ENCODE assay signal across 25 mouse cellular contexts in the genomic region with DNA sequence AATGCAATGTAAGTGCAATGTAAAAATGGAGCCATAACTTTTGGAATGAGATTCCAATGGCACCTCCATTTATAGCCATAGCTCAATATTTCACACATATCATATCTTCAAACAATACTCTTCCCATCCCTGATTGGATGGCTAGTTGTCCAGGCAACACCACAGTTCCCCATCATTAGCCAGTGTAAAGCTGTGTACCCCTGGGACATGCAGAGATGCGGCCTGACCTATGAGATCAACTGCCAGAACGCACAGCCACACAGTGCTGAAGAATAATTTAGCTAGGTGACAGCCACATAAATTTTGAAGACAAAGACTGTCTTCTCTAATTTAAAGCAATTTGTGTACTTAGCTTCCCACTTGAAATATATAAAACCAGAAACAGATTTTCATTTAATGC.
A peak's percentile ranks its signal among the peaks of the same experiment; 100 is the strongest.
DNase-seq lines count a peak whose midpoint lies in the region; ATAC-seq and TF ChIP-seq lines count a peak whose summit lies in the region.
"Had no signal": no experiment of that assay in that cellular context is flagged by ENCODE, and none has a peak within 500 bp of the region (broad histone marks: within the 10 kb centered on the region; RNA-seq: fewer than 3 reads in every experiment).

No protein-coding gene starts in this region.

- no peak for DNase-seq in midbrain, embryonic 11.5 days (ENCODE audit: low spot score, missing footprints)
- DNase-seq in midbrain, embryonic 10.5 days (ENCODE audit: low spot score) = no peak
- DNase-seq: adrenal gland, adult 8-10 months; cerebellum, adult 18-20 months; cerebellum, postnatal 14 days; forebrain, postnatal 0 days; gastrocnemius, postnatal 14 days; heart, adult 11 months; heart, postnatal 10 days; kidney, adult 11 months; kidney, postnatal 4 days; left cerebral cortex, postnatal 4 days; lung, embryonic 14.5 days; thymus, postnatal 14 days had no signal

- 77% methylated on average over 2 of the region's 2 CpGs for WGBS in forebrain, embryonic 12.5 days
- WGBS in forebrain, embryonic 16.5 days = 80% methylated on average over 2 of the region's 2 CpGs
- 80% methylated on average over 2 of the region's 2 CpGs for WGBS in midbrain, embryonic 11.5 days
- 82% methylated on average over 2 of the region's 2 CpGs for WGBS in midbrain, embryonic 10.5 days
- WGBS in midbrain, embryonic 12.5 days = 59% methylated on average over 2 of the region's 2 CpGs
- WGBS in neural tube, embryonic 14.5 days = 37% methylated on average over 2 of the region's 2 CpGs
- 84% methylated on average over 2 of the region's 2 CpGs for WGBS in intestine, postnatal 0 days

- no peak for TF ChIP-seq CTCF in intestine, postnatal 0 days (IDR thresholded peaks at IDR 0.05; ENCODE audit: low read depth)

- peak; percentile 76; the same call in 1 of the 2 replicates for ATAC-seq in forebrain, embryonic 12.5 days (ENCODE audit: low FRiP score)
- ATAC-seq in forebrain, embryonic 16.5 days = no peak
- peak; percentile 92 for ATAC-seq in midbrain, embryonic 11.5 days (ENCODE audit: low FRiP score)
- peak; percentile 88 for ATAC-seq in midbrain, embryonic 12.5 days (ENCODE audit: low FRiP score, low read depth)
- ATAC-seq in neural tube, embryonic 14.5 days (ENCODE audit: low read depth) = 0 out of 2 replicates have a peak, but pooled peaks have one; percentile 60
- no peak for ATAC-seq in intestine, postnatal 0 days
- ATAC-seq: activated CD4-positive, CD25-positive, alpha-beta regulatory T cell, adult 4 months; forebrain, postnatal 0 days had no signal

- H3K36me3 ChIP-seq in forebrain, embryonic 12.5 days (replicated peaks) = no peaks in the 10 kb centered on the region
- H3K36me3 ChIP-seq in forebrain, embryonic 16.5 days (ENCODE audit: control insufficient read depth, insufficient read depth) = no peaks in the 10 kb centered on the region
- no peaks in the 10 kb centered on the region for H3K36me3 ChIP-seq in midbrain, embryonic 11.5 days (ENCODE audit: control insufficient read depth, insufficient read depth, low read length)
- H3K36me3 ChIP-seq in midbrain, embryonic 10.5 days = no peaks in the 10 kb centered on the region
- no peaks in the 10 kb centered on the region for H3K36me3 ChIP-seq in midbrain, embryonic 12.5 days
- no peaks in the 10 kb centered on the region for H3K36me3 ChIP-seq in neural tube, embryonic 14.5 days (ENCODE audit: control insufficient read depth, insufficient read depth, low read length)
- H3K36me3 ChIP-seq in intestine, postnatal 0 days (ENCODE audit: control insufficient read depth, insufficient read depth) = no peaks in the 10 kb centered on the region
- H3K36me3 ChIP-seq: embryonic facial prominence, embryonic 12.5 days; kidney, embryonic 15.5 days; limb, embryonic 15.5 days had no signal

- H3K27me3 ChIP-seq in forebrain, embryonic 12.5 days = no peaks in the 10 kb centered on the region
- H3K27me3 ChIP-seq in forebrain, embryonic 16.5 days (replicated peaks; ENCODE audit: control insufficient read depth, insufficient read depth, low read length) = no peaks in the 10 kb centered on the region
- no peaks in the 10 kb centered on the region for H3K27me3 ChIP-seq in midbrain, embryonic 11.5 days (ENCODE audit: control insufficient read depth, insufficient read depth, low read length)
- no peaks in the 10 kb centered on the region for H3K27me3 ChIP-seq in midbrain, embryonic 10.5 days (ENCODE audit: low read depth, poor library complexity, severe bottlenecking)
- no peaks in the 10 kb centered on the region for H3K27me3 ChIP-seq in midbrain, embryonic 12.5 days
- H3K27me3 ChIP-seq in neural tube, embryonic 14.5 days (ENCODE audit: control insufficient read depth, insufficient read depth, low read length) = no peaks in the 10 kb centered on the region
- no peaks in the 10 kb centered on the region for H3K27me3 ChIP-seq in intestine, postnatal 0 days (replicated peaks; ENCODE audit: control insufficient read depth, insufficient read depth, low read length)
- H3K27me3 ChIP-seq: embryonic facial prominence, embryonic 12.5 days; kidney, embryonic 15.5 days; limb, embryonic 15.5 days had no signal

- no peak overlapping the region for H3K4me3 ChIP-seq in forebrain, embryonic 12.5 days (replicated peaks)
- H3K4me3 ChIP-seq in forebrain, embryonic 16.5 days (replicated peaks; ENCODE audit: low read length) = no peak overlapping the region
- no peak overlapping the region for H3K4me3 ChIP-seq in midbrain, embryonic 11.5 days (ENCODE audit: low read depth, low read length)
- H3K4me3 ChIP-seq in midbrain, embryonic 10.5 days = no peak overlapping the region
- no peak overlapping the region for H3K4me3 ChIP-seq in midbrain, embryonic 12.5 days
- H3K4me3 ChIP-seq in neural tube, embryonic 14.5 days (ENCODE audit: low read depth, low read length) = no peak overlapping the region
- no peak overlapping the region for H3K4me3 ChIP-seq in intestine, postnatal 0 days (ENCODE audit: low read depth, low read length)
- H3K4me3 ChIP-seq: embryonic facial prominence, embryonic 12.5 days; kidney, embryonic 15.5 days; limb, embryonic 15.5 days had no signal

- H3K9me3 ChIP-seq in forebrain, embryonic 12.5 days = no peaks in the 10 kb centered on the region
- no peaks in the 10 kb centered on the region for H3K9me3 ChIP-seq in forebrain, embryonic 16.5 days (ENCODE audit: control insufficient read depth, low read length)
- H3K9me3 ChIP-seq in midbrain, embryonic 11.5 days (ENCODE audit: control insufficient read depth, low read length) = no peaks in the 10 kb centered on the region
- H3K9me3 ChIP-seq in midbrain, embryonic 10.5 days (replicated peaks) = no peaks in the 10 kb centered on the region
- H3K9me3 ChIP-seq in midbrain, embryonic 12.5 days = no peaks in the 10 kb centered on the region
- H3K9me3 ChIP-seq in neural tube, embryonic 14.5 days (ENCODE audit: control insufficient read depth, low read length) = no peaks in the 10 kb centered on the region
- no peaks in the 10 kb centered on the region for H3K9me3 ChIP-seq in intestine, postnatal 0 days (ENCODE audit: control insufficient read depth)
- H3K9me3 ChIP-seq: embryonic facial prominence, embryonic 12.5 days; kidney, embryonic 15.5 days; limb, embryonic 15.5 days had no signal

- no peak overlapping the region for H3K9ac ChIP-seq in forebrain, embryonic 12.5 days
- no peak overlapping the region for H3K9ac ChIP-seq in forebrain, embryonic 16.5 days (replicated peaks; ENCODE audit: low read depth, low read length)
- no peak overlapping the region for H3K9ac ChIP-seq in midbrain, embryonic 11.5 days (ENCODE audit: low read length)
- no peak overlapping the region for H3K9ac ChIP-seq in midbrain, embryonic 12.5 days (replicated peaks)
- no peak overlapping the region for H3K9ac ChIP-seq in neural tube, embryonic 14.5 days (replicated peaks; ENCODE audit: low read depth, low read length)
- H3K9ac ChIP-seq in intestine, postnatal 0 days (ENCODE audit: low read depth, low read length) = no peak overlapping the region
- H3K9ac ChIP-seq: embryonic facial prominence, embryonic 12.5 days; forebrain, postnatal 0 days; kidney, embryonic 15.5 days; limb, embryonic 15.5 days; liver, embryonic 14.5 days; lung, embryonic 14.5 days had no signal

- no peaks in the 10 kb centered on the region for H3K4me1 ChIP-seq in forebrain, embryonic 12.5 days
- no peaks in the 10 kb centered on the region for H3K4me1 ChIP-seq in forebrain, embryonic 16.5 days (replicated peaks; ENCODE audit: control insufficient read depth, insufficient read depth, low read length)
- H3K4me1 ChIP-seq in midbrain, embryonic 11.5 days (ENCODE audit: control insufficient read depth, insufficient read depth, low read length) = no peaks in the 10 kb centered on the region
- H3K4me1 ChIP-seq in midbrain, embryonic 10.5 days = no peaks in the 10 kb centered on the region
- H3K4me1 ChIP-seq in midbrain, embryonic 12.5 days = no peaks in the 10 kb centered on the region
- no peaks in the 10 kb centered on the region for H3K4me1 ChIP-seq in neural tube, embryonic 14.5 days (ENCODE audit: control insufficient read depth, insufficient read depth, low read length)
- no peaks in the 10 kb centered on the region for H3K4me1 ChIP-seq in intestine, postnatal 0 days (replicated peaks; ENCODE audit: control insufficient read depth, insufficient read depth, low read length)
- H3K4me1 ChIP-seq: embryonic facial prominence, embryonic 12.5 days; kidney, embryonic 15.5 days; limb, embryonic 15.5 days had no signal

- no peak overlapping the region for H3K27ac ChIP-seq in forebrain, embryonic 12.5 days
- H3K27ac ChIP-seq in forebrain, embryonic 16.5 days (ENCODE audit: low read length) = no peak overlapping the region
- H3K27ac ChIP-seq in midbrain, embryonic 11.5 days (ENCODE audit: low read depth, low read length) = no peak overlapping the region
- no peak overlapping the region for H3K27ac ChIP-seq in midbrain, embryonic 10.5 days (replicated peaks)
- no peak overlapping the region for H3K27ac ChIP-seq in midbrain, embryonic 12.5 days (replicated peaks)
- no peak overlapping the region for H3K27ac ChIP-seq in neural tube, embryonic 14.5 days (ENCODE audit: low read depth, low read length)
- H3K27ac ChIP-seq in intestine, postnatal 0 days (ENCODE audit: low read depth, low read length) = no peak overlapping the region
- H3K27ac ChIP-seq: embryonic facial prominence, embryonic 12.5 days; kidney, embryonic 15.5 days; limb, embryonic 15.5 days; liver, embryonic 14.5 days had no signal

- no peak overlapping the region for H3K4me2 ChIP-seq in forebrain, embryonic 12.5 days
- H3K4me2 ChIP-seq in forebrain, embryonic 16.5 days (ENCODE audit: low read length) = no peak overlapping the region
- no peak overlapping the region for H3K4me2 ChIP-seq in midbrain, embryonic 11.5 days
- H3K4me2 ChIP-seq in midbrain, embryonic 12.5 days (replicated peaks) = no peak overlapping the region
- H3K4me2 ChIP-seq in neural tube, embryonic 14.5 days (ENCODE audit: low read depth, low read length) = no peak overlapping the region
- no peak overlapping the region for H3K4me2 ChIP-seq in intestine, postnatal 0 days (replicated peaks; ENCODE audit: low read depth)
- H3K4me2 ChIP-seq: embryonic facial prominence, embryonic 12.5 days; heart, embryonic 11.5 days; kidney, embryonic 15.5 days; limb, embryonic 15.5 days; lung, embryonic 14.5 days had no signal

Comparison
In these comparisons a context has a peak if more than half of its experiments do, and no peak if none do; other contexts are left out.
1. ATAC-seq: peak in forebrain, embryonic 12.5 days (single experiment), midbrain, embryonic 11.5 days (single experiment), midbrain, embryonic 12.5 days (single experiment) and neural tube, embryonic 14.5 days (single experiment); none in forebrain, embryonic 16.5 days (single experiment) and intestine, postnatal 0 days (single experiment).